Mouse (Mus musculus): ENCODE measurements around the gene Rhcg.

GRCm38 (mm10) chr7:79631773-79632348 lies 14.4 kb upstream of the Rhcg start:
- TF ChIP-seq CTCF (IDR thresholded peaks at IDR 0.05; ENCODE audit: control insufficient read depth, insufficient read depth, insufficient read length): no peak
- TF ChIP-seq USF1 (IDR thresholded peaks at IDR 0.05; ENCODE audit: low read depth): no peak
- no peak for TF ChIP-seq FOSL1 (IDR thresholded peaks at IDR 0.05; ENCODE audit: insufficient read depth, low read length, poor library complexity, severe bottlenecking)

Measured in C2C12 (cell line).